Mouse (Mus musculus) E14TG2a.4 (cell line): Measurements from ENCODE around the gene Tas2r110.

Experiments
- H3K27me3 ChIP-seq: 2 replicates; pipeline ENCODE4 v1.6.1; 2014; ENCODE audit warnings: low read length, control low read depth; ENCODE audit not compliant: insufficient read depth
- H3K36me3 ChIP-seq: 2 replicates; pipeline ENCODE4 v1.6.1; 2014; ENCODE audit warnings: low read length, control low read depth; ENCODE audit not compliant: insufficient read depth
- H3K4me1 ChIP-seq: replicated peaks from 2 replicates; pipeline ENCODE4 v1.6.1; 2014; ENCODE audit warnings: low read depth, low read length, control low read depth
- H3K4me3 ChIP-seq: replicated peaks from 2 replicates; pipeline ENCODE4 v1.5.1; 2014; ENCODE audit warnings: mild to moderate bottlenecking, low read length
- H3K9me3 ChIP-seq: 2 replicates; pipeline ENCODE4 v1.6.1; 2014; ENCODE audit warnings: low read length, control low read depth
- CTCF ChIP-seq: conservative IDR thresholded peaks from 2 replicates; pipeline ENCODE4 v1.5.1; 2014; ENCODE audit warnings: low read length
- NANOG ChIP-seq: IDR thresholded peaks from 2 replicates; pipeline ENCODE4 v1.6.1; 2014; ENCODE audit warnings: borderline replicate concordance, low read length, mixed read lengths
- POU5F1 ChIP-seq: IDR thresholded peaks from 2 replicates; pipeline ENCODE4 v1.6.1; 2014; ENCODE audit warnings: low read length, borderline replicate concordance

Tas2r110 gene

DNA sequence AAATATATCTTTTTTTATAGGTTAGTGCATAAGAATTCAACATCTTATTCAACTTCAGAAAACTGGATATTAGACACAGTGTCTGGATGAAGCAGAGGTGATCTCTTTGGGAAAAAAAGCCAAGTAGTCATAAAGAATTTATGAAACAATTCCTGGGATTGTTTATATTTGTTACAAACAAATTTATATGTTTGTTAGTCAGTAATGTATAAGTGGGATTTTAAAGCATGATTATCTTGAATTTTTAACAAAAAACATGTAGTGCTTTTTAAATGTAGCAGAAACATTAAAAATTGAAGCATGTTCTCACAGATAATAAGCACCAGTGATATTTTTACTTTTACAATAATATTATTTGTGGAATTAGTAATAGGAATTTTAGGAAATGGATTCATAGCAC, at the start of gene Tas2r110:
Tas2r110 (plus strand) TSS at position 301 of the 400 bp plus-strand sequence.
- no peaks in the 10 kb centered on the region for H3K27me3 ChIP-seq
- no peaks in the 10 kb centered on the region for H3K4me1 ChIP-seq
- no peak within 1 kb of the TSS for H3K4me3 ChIP-seq
- no peaks in the 10 kb centered on the region for H3K9me3 ChIP-seq
- TF ChIP-seq NANOG (no peak), POU5F1 (no peak), CTCF (no peak)
- H3K36me3 ChIP-seq = no peaks in the 10 kb centered on the region

DNA sequence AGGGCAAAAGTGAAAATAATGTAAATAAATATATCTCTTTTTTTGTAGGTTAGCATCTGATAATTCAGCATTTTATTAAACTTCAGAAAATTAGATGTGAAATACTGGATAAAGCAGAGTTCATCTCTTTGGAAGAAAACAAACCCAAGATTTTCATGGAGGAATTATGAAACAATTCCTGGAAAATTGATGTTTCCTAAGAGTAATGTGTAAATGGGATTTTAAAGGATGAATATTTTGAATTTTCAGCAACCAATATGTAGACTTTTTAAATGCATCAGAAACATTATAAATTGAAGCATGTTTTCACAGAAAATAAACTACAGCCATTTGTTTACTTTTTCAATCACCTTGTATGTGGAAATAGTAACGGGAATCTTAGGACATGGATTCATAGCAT, 21.0 kb upstream of the Tas2r110 start, which contains the start of gene Tas2r123:
Tas2r123 (plus strand) TSS at position 301 of the 400 bp plus-strand sequence.
- no peaks in the 10 kb centered on the region for H3K27me3 ChIP-seq

DNA sequence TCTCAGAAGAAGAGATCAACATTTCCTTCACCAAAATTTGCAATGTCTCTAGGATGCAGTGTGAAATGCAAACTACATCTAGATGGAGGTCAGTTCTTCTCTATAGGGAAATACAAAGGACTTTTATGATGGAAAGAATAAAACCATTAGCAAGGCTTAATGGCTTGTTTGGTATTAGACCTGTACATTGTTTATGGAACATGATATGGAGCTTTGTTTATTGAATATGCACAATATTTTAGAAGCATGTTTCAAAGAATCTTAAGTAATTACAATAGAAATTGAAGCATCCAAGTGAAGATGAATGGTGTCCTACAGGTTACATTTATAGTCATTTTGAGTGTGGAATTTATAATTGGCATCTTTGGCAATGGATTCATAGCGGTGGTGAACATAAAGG, 12.7 kb upstream of the Tas2r110 start, which contains the start of gene Tas2r116:
Tas2r116 (plus strand) TSS at position 301 of the 400 bp plus-strand sequence.
- no peaks in the 10 kb centered on the region for H3K36me3 ChIP-seq
- H3K27me3 ChIP-seq = no peaks in the 10 kb centered on the region
- no peak for TF ChIP-seq CTCF
- TF ChIP-seq POU5F1 = no peak
- no peak for TF ChIP-seq NANOG
- H3K9me3 ChIP-seq = no peaks in the 10 kb centered on the region
- H3K4me3 ChIP-seq = no peak within 1 kb of the TSS
- H3K4me1 ChIP-seq = no peaks in the 10 kb centered on the region

More for the DNA sequence above, 21.0 kb upstream of the Tas2r110 start, which contains the start of gene Tas2r123:
- no peaks in the 10 kb centered on the region for H3K4me1 ChIP-seq
- no peaks in the 10 kb centered on the region for H3K36me3 ChIP-seq
- H3K4me3 ChIP-seq = no peak within 1 kb of the TSS
- no peaks in the 10 kb centered on the region for H3K9me3 ChIP-seq
- no peak for TF ChIP-seq CTCF
- TF ChIP-seq NANOG = no peak
- no peak for TF ChIP-seq POU5F1

DNA sequence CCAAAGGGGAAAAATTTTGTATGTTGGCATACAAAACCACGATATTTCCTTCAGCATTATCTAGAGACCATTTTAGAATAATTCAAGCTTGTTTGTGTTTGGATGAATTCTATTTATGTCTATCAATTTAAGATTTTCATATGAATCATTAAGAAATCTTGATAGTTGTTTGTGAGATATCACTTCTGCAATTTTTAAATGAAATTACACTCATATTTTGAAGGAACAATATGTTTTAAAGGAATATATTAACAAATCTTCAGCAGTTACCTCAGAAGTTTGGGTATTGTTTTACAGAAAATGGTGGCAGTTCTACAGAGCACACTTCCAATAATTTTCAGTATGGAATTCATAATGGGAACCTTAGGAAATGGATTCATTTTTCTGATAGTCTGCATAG, 24.9 kb downstream of the Tas2r110 start, which contains the start of gene Tas2r113:
Tas2r113 (plus strand) TSS at position 301 of the 400 bp plus-strand sequence.
- H3K4me1 ChIP-seq = no peaks in the 10 kb centered on the region
- no peaks in the 10 kb centered on the region for H3K9me3 ChIP-seq
- TF ChIP-seq POU5F1 (no peak), NANOG (no peak), CTCF (no peak)
- H3K27me3 ChIP-seq = no peaks in the 10 kb centered on the region
- H3K36me3 ChIP-seq = no peaks in the 10 kb centered on the region
- no peak within 1 kb of the TSS for H3K4me3 ChIP-seq

DNA sequence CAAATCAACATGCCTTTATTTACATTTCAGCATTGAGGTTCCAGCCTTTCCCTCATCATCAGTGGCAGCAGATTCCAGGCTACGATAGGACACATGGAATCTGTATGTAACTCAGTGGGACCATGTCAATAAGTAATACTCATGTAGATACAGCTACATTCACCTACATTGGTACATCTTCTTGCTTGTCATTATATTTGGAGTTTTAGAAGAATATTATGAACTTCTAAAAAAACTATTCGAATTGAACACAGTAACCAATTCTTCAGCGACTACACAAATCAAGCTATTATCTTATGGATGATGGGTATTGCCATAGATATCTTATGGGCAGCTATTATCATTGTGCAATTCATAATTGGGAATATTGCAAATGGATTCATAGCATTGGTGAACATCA, 41.5 kb downstream of the Tas2r110 start, which contains the start of gene Tas2r125:
Tas2r125 (plus strand) TSS at position 301 of the 400 bp plus-strand sequence.
- Histone ChIP-seq H3K9me3 (no peaks in the 10 kb centered on the region), H3K27me3 (no peaks in the 10 kb centered on the region), H3K36me3 (no peaks in the 10 kb centered on the region), H3K4me1 (no peaks in the 10 kb centered on the region), H3K4me3 (no peak within 1 kb of the TSS)
- TF ChIP-seq NANOG = no peak
- TF ChIP-seq CTCF = no peak
- TF ChIP-seq POU5F1 = no peak
